Mouse (Mus musculus) right cerebral cortex, adult 2 months (tissue): ENCODE results near the gene Slc16a3.

Source experiments
- DNase-seq, 2 experiments: peaks; one replicate each; pipeline ENCODE4 v3.0.0; 2021 to 2022; ENCODE audit warnings: low spot score in 2 of 2

Slc16a3 gene

DNA sequence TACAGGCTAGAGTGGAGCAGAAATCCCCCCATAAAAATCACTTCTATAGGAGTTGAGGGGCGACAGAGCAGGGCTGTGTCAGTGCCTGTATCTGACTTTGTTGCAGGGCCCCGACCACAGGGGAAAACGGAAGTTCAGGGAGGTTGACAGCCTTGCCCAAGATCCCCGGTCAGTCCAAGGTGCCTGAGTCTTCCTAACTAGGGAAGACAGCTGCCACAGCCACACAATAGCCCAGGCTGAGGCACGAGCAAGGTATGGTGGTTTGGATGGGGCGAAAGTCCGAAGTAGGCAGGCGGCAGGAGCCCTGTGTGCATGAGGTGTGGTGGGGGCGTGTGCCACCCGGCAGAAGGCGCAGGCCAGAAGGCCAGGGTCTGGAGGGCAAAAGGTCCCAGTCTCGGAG lies at the start of gene Slc16a3:
TSS of gene Slc16a3 (plus strand) at position 153 of the 400 bp plus-strand sequence.
- DNase-seq, result no peak

DNA sequence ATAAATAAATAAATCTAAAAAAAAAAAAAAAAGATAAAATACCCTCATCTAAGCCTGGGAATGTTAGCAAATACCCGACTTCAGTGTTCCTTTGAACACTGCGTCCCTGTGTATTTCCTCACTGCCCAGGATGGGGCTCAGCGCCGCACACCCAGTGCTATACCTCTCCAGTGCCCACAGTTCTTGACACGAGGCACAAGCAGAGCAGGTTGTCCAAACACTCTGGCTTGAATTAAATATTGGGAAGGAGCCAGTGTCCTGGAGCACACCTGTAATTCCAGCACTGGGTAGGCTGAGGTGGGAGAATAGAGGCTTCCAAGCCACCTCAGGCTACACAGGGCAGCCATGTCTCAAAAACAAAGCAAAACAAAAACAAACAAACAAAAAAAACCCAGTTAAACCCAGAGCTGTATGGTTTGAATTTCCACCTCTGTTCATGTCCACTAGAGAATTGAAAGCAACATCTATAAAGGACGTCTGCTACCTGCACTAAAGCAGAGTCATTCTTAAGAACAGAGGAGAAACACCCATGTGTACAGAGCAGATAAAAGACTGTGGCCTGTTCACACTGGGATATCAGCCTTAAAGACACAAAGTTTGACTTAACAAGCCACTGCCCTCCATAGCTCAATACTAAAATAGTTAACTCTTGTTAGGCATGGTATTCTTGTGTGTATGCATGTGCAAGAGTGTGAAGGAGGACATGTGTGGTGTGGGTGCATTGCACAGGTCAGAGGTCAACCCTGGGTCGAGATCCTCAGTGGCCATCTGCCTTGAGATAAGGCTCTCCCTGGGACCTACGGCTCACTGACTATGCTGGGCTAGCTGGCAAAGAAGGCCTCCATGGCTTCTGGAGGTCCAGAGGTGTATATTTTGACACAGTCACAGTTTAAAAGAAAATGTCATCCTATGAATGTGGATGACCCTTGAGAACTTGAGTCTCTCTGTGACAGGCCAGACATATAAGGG lies 47.7 kb upstream of the Slc16a3 start:
- no peak for DNase-seq

GRCm38 (mm10) chr11:120901729-120902486 lies 46.4 kb upstream of the Slc16a3 start:
- DNase-seq, result no peak

GRCm38 (mm10) chr11:120902487-120903142 lies 45.7 kb upstream of the Slc16a3 start:
- DNase-seq, result no peak

GRCm38 (mm10) chr11:120903159-120903850 lies 45.0 kb upstream of the Slc16a3 start:
- peak in 1 of 2 experiments; percentile 21 for DNase-seq

DNA sequence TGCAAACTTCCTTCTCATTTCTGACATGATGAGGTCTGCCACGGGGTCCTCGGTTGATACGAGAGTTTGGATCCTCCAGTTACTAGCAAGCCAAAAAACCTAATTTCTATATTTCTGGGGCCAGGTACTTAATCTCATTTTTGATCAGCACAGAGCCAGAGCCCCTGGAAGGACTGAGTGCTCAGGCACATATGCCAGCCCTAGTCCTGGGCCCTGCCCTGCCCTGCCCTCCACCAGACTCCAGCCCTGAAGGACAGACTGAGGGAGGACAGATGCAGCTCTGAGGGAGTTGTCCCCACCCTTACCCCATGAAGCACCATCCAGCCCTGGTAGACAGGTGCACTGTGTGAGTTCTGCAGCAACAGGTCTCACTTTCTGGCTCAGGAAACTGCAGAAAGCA lies 43.7 kb upstream of the Slc16a3 start:
- no peak for DNase-seq

DNA sequence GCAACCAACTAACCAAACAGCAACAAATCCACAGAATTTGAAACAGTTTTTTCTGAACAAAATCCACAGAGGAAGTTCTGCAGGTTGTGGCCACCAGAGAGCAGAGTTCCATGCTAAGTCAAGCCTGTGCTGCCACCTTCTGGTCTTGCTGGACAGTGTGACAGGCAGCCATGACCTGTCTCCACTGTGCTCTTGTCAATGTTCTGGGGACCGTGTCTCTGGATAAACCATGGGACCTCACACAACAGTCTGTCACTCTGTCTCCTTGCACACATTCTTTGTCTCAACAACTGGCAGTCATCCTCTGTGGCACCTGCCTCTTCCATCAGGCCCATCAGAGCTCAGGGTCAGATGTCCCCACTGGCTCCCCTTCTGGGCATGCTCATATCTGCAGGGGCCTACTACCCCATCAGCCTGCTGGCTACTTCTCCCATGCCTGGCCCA lies 42.8 kb upstream of the Slc16a3 start:
- peak; percentile 73 to 79 for DNase-seq

DNA sequence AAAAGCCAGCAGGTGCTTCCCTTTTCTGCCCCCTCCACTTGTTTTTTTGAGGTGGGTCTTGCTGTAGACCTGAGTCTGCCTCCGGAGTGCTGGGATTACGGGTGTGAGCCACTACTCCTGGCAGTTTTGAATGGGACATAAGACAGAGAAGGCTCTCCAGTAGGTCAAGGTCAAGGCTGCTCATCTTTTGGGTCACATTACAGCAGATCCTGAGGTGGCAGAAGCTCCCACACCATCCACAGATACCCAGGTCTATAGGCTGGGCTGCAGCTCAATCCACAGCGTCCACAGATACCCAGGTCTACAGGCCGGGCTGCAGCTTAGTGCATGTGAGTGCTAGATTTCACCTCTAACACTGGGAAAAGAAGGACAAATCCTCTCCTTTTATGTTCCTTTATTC lies 34.5 kb upstream of the Slc16a3 start:
- no peak for DNase-seq

- no peak for DNase-seq
Observed at GRCm38 (mm10) chr11:120916477-120916876, 31.8 kb upstream of the Slc16a3 start.

GRCm38 (mm10) chr11:120917756-120918155 lies 30.5 kb upstream of the Slc16a3 start:
- DNase-seq, result no peak

- DNase-seq, result no peak
Observed at GRCm38 (mm10) chr11:120922528-120922927, 25.8 kb upstream of the Slc16a3 start.

DNA sequence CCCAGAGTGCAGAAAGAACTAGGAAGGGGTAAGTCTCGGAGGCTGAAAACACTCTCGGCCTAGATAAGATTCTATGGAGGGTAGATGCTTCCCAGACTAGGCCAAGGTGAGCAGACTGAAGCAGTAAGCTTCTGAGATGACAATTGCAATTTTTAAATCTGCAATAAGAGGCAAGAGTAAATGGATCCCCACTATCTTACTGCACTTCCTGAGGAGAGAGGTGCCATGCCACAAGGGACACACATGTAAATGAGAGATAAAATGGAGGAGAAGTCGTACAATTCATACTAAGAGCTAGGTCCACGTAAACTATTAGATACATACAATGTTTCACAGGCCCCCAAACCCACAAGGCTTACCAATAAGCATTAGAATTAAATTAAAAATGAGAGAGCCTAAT lies 19.8 kb upstream of the Slc16a3 start:
- no peak for DNase-seq

- DNase-seq, result no peak
Observed at GRCm38 (mm10) chr11:120931479-120931878, 16.8 kb upstream of the Slc16a3 start.

DNA sequence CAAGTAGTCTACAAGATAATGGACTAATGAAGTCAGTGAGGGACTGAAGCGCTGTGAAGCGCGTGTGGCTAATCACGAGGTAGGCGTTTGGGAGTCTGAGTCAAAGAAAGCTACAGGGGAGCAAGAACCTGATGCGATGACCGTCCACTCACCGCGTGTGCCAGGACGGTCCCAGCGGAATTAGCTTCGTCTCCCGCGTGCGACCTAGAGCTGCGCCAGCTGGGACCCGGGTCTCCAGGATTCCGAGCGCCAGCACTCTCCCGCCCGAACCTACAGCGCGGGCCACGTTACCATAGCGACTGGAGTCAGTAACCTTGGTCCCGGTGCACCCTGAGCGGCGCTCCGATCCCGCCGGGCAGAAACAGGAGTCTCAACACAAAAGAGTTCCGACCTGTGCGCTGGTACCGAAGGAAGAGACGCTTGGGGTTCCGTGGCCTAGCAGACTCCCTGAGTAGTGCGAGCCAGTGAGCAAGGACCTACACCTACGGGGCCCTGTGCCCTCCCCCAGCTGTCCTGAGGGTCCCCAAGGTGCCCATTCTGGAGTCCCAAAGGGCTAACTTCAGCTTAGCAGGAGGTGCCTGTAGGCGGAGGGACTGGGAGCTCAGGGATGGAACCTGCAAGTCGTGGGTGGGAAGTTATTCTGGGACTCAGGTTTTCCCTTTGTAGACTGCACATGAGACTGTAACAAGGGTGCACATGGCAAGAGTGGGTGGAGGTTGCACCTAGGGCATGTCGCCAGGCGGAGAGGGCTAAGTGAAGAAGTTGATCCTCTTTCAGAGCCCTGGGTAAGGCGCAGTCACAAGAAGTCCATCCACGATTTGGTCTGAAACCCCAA lies 15.5 kb upstream of the Slc16a3 start, which contains the start of gene Ccdc57:
TSS of gene Ccdc57 (minus strand) at position 309 of the 835 bp plus-strand sequence.
- DNase-seq, result peak; percentile 94 to 95

GRCm38 (mm10) chr11:120937976-120938375 lies 10.3 kb upstream of the Slc16a3 start:
- DNase-seq, result no peak

GRCm38 (mm10) chr11:120938795-120939194 lies 9.5 kb upstream of the Slc16a3 start:
- no peak for DNase-seq

DNA sequence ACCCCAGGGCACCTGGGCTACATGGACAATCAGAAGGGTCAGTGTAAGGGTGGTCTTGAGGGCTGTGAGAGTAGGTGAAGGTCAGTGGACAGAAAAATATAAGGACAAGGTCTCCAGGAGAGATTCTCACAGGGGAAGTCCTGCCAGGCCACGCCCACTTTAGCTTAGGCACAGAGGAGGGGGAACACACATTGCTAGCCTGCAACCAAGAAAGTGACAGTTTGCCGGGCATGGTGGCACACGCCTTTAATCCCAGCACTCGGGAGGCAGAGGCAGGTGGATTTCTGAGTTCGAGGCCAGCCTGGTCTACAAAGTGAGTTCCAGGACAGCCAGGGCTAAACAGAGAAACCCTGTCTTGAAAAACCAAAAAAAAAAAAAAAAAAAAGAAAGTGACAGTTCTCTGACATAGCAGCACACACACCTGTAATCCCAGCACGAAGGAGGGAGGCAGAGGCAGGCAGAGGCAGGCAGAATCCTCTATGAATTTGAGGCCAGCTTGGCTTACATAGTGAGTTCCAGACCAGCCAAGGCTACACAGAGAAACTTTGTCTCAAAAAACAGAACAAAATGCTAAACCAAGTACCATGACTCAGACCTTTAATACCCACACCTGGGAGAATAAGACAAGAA lies 8.5 kb upstream of the Slc16a3 start:
- DNase-seq, result no peak

GRCm38 (mm10) chr11:120940959-120941358 lies 7.3 kb upstream of the Slc16a3 start:
- no peak for DNase-seq

GRCm38 (mm10) chr11:120945266-120945665 lies 3.0 kb upstream of the Slc16a3 start:
- no peak for DNase-seq

- DNase-seq, result no peak
Observed at GRCm38 (mm10) chr11:120945926-120946325, 2.4 kb upstream of the Slc16a3 start.
